Mouse (Mus musculus) MEL (cell line): ENCODE measurements around the gene Aurkaip1.
A peak's percentile ranks its signal among the peaks of the same experiment; 100 is the strongest.

Experiments used
- CTCF ChIP-seq, 3 experiments: IDR thresholded peaks in 2 of 3; conservative IDR thresholded peaks in 1 of 3; 2 replicates each; pipeline ENCODE4 v1.5.1; 2011 to 2012; ENCODE audit warnings: low read length in 3 of 3, low read depth in 2 of 3, mild to moderate bottlenecking in 2 of 3, improper control_type of control experiment in 1 of 3, inconsistent platforms in 1 of 3, mixed read lengths in 1 of 3, moderate library complexity in 1 of 3; ENCODE audit not compliant: control insufficient read depth in 1 of 3, insufficient read depth in 1 of 3, poor library complexity in 1 of 3, severe bottlenecking in 1 of 3
- EP300 ChIP-seq, 2 experiments: IDR thresholded peaks; 2 replicates each; pipeline ENCODE4 v1.6.1; 2011; ENCODE audit warnings: improper control_type of control experiment in 2 of 2, low read length in 2 of 2, low read depth in 1 of 2, mild to moderate bottlenecking in 1 of 2
- JUND ChIP-seq: IDR thresholded peaks from 2 replicates; pipeline ENCODE4 v1.6.1; 2011; ENCODE audit warnings: low read depth, mild to moderate bottlenecking, improper control_type of control experiment, low read length
- POLR2A ChIP-seq, 2 experiments: IDR thresholded peaks; 2 replicates each; pipeline ENCODE4 v1.6.1; 2011 to 2012; ENCODE audit warnings: low read length in 2 of 2, mild to moderate bottlenecking in 2 of 2, control low read depth in 1 of 2, improper control_type of control experiment in 1 of 2, low read depth in 1 of 2, moderate library complexity in 1 of 2; ENCODE audit not compliant: control insufficient read depth in 1 of 2, insufficient read depth in 1 of 2, poor library complexity in 1 of 2
- POLR2AphosphoS2 ChIP-seq: IDR thresholded peaks from 2 replicates; pipeline ENCODE4 v1.6.1; 2011; ENCODE audit warnings: low read length, improper control_type of control experiment
- POLR2AphosphoS5 ChIP-seq: IDR thresholded peaks from 2 replicates; pipeline ENCODE4 v1.6.1; 2012; ENCODE audit warnings: low read depth, borderline replicate concordance, mild to moderate bottlenecking, inconsistent platforms, low read length, moderate library complexity, mixed read lengths
- RAD21 ChIP-seq: IDR thresholded peaks from 2 replicates; pipeline ENCODE4 v1.6.1; 2011; ENCODE audit warnings: mild to moderate bottlenecking, low read depth, low read length, improper control_type of control experiment
- TBP ChIP-seq: IDR thresholded peaks from 2 replicates; pipeline ENCODE4 v1.8.0; 2011; ENCODE audit warnings: low read depth, low read length, improper control_type of control experiment
- TCF12 ChIP-seq: IDR thresholded peaks from 2 replicates; pipeline ENCODE4 v1.6.1; 2014; ENCODE audit warnings: low read depth, mild to moderate bottlenecking, inconsistent platforms, low read length, improper control_type of control experiment, moderate library complexity
- UBTF ChIP-seq: IDR thresholded peaks from 2 replicates; pipeline ENCODE4 v1.6.1; 2012; ENCODE audit warnings: low read depth, mild to moderate bottlenecking, inconsistent platforms, low read length, improper control_type of control experiment, moderate library complexity, borderline replicate concordance; ENCODE audit not compliant: insufficient read depth

DNA sequence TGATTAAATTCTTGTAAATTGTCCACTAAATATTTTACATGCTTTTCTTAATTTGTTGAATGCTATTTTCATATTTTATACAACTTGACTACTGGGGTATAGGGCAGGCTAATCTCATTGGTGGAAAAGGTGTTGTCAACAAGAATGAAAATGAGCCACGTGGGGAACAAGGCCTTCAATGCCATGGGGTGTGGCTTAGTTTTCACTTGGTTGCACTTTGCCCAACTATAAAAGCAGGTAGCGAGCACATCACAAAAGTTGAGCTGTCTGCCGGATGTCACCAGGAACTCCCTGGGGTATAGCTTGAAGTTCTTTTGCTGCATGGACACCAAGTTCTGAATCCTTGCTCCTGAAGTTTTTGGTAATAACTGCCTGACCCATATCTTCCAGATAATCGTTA, 13.5 kb upstream of the Aurkaip1 start:
- TF ChIP-seq EP300 (IDR thresholded peaks at IDR 0.05; ENCODE audit: low read depth in 1 of 2, low read length in 2 of 2) (no peak), POLR2A (IDR thresholded peaks at IDR 0.05; ENCODE audit: control insufficient read depth in 1 of 2, insufficient read depth in 1 of 2, low read depth in 1 of 2, low read length in 2 of 2, poor library complexity in 1 of 2) (0 out of 4 replicates have a peak, but pooled peaks of 1 of the 2 experiments have one; percentile 21), UBTF (no peak), POLR2AphosphoS2 (no peak), RAD21 (no peak), CTCF (IDR thresholded peaks at IDR 0.05 in 2 of 3, conservative IDR thresholded peaks at IDR 0.05 in 1 of 3; ENCODE audit: control insufficient read depth in 1 of 3, insufficient read depth in 1 of 3, low read depth in 2 of 3, low read length in 3 of 3, poor library complexity in 1 of 3, severe bottlenecking in 1 of 3) (no peak), TCF12 (no peak), TBP (no peak), POLR2AphosphoS5 (no peak), JUND (no peak)
